Mouse (Mus musculus) adrenal gland, adult 2 months (tissue): ENCODE data around the gene Tmprss4. TPM values are rescaled to one million over a fixed set of nuclear protein-coding genes. Genes with fewer than 3 reads are reported as not detected.
A peak's percentile ranks its signal among the peaks of the same experiment; 100 is the strongest.

Experiments used
- DNase-seq: peaks from one replicate; pipeline ENCODE4 v3.0.0; 2021
- polyA plus RNA-seq: library from polyadenylated mRNA; depleted of rRNA; stranded (reverse); fragments of >200 nt; gene quantifications from 2 replicates; pipeline ENCODE4 v1.2.3, GENCODE M21; 2012
- total RNA-seq, 2 experiments: library from RNA; stranded (reverse); gene quantifications; 2 replicates each; pipeline ENCODE4 v1.2.3; 2021

Gene Tmprss4
- total and polyA plus RNA-seq, 3 experiments = not detected

DNA sequence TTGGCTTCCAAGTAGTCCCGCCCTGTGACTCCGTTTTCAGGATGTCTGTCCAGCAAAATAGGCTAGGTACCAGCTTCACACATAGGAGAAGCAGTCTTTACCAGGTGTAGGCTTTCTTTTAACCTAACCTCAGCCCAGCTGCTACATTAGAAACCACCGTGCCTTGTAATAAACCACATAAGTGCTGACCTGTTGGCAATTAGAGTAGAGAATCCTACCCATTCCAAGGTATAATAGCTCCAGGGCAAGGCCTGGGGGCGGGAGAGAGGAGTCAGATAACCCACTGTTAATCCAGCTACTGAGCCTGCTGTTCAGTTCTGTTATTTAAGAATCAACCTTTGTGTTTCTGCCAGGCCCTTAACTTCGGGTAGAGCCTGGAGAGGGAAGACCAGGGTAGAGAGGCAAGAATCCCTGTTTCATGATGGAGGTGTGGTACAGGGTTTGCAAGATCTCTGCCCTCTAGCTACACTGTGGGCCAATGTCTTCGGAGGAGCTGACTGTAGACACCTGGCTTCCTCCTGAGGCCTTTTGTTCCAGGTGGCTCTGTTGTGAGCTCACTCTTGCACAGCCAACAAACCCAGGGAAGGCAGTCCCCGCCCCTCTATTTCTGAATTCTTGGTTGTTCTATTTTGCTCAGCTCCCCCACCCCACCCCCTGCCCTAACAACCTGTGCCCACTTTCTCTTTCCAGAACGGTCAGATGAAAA, 7.6 kb downstream of the Tmprss4 start:
- no peak for DNase-seq

DNA sequence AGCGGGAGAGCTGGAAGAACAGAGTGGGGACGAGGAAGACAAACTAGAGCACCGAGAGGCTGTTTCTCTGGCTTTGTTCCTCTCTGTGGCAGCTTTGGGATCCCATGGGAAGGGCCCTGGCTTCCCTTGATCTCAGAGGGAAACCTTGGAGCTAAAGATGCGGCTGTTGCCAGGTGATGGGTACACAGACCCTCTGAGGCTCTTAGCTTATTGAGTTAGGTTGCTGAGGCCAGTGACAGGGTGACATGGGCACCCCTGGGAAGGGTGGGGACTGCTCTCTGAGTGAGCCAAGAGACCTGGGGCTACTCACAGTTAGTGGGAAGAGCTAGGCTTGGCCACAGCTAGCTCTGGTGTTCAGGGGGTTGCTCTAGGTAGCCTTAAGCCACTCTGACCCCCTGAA, 8.4 kb downstream of the Tmprss4 start:
- no peak for DNase-seq

DNA sequence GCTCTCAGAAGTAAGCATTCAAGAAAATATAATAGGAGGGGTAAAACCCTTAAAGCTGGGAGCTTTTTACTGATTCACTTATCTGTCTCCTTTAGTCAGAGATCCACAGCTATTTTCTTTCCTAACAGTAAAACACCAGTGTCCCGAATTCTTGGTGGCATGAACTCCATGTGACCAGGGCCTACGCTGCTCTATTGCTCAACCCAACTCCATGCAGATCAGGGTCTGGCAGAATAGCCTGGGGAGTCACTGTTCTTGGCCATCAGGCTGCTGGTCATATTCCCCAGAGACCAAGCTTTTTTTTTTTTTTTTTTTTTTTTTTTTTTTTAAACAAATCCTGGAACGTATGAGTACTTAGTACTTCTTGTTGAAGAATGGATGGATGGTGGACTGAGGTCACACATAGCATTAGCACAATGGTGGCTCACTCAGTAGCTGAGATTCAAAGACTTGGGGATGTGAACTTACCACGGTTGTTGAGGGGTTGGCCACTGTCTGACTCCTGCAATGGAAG, 14.2 kb downstream of the Tmprss4 start:
- DNase-seq = peak; percentile 20

DNA sequence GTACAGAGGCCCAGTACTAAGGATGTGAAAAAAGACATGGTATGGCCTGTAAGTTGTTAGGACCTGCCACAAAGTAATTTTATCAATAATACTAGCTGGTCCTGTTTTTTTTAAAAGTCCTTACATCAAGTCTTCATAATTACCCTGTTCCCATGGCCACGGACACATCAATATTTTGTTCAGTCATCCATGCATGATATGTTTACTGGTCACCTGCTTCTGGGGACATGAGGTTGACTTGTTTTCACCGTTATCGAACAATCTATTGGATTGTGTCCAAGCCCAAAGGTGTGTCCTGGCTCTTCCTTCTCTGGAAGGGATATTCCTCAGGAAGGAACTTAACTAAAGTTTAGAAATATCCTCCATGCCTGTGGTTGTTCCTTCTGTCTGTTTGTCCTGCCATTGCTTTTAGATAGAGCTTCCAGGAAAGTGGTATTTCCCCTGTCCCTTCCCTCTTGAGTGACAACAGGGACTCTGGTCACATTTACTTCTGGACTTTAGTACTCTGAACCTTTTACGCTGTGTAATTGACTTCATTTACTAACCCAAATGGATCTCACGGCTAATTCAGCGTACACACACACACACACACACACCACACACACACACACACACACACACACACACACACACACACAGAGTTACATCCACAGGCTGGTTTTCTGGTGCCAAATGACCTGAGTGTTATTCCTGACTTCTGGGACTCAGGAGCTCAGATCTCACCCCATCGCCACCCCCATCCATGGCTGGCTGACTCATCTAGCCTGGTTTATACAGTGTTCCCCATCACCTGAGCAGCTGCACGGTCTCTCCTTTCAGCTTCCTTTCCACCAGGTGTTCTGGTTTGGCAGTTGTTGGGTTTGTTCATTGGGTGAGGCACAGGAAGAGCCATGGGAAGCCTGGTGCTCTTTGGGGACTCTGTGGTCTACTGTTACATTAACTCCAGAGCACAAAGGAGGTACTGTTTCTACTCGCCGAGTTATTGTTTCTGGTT, 15.0 kb downstream of the Tmprss4 start:
- DNase-seq = no peak

DNA sequence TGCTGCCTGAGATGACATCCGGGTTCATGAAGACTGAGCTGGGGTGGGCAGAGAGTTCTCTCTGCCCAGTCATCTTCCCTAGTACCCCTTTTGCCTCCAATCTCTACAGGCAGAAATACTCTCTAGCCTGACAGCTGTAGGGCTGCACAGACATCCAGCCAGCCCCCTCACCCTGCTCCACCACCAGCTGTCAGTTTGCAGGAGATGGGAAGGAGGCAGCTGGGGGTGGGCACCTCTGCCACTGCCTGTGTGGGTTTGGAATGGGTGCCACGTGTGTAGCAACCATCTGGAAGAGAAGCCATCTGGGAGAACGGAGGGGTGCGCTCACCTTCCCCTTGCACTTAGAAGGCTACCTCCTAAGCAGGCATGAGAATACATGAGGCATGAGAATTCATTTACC, 18.6 kb downstream of the Tmprss4 start:
- no peak for DNase-seq

DNA sequence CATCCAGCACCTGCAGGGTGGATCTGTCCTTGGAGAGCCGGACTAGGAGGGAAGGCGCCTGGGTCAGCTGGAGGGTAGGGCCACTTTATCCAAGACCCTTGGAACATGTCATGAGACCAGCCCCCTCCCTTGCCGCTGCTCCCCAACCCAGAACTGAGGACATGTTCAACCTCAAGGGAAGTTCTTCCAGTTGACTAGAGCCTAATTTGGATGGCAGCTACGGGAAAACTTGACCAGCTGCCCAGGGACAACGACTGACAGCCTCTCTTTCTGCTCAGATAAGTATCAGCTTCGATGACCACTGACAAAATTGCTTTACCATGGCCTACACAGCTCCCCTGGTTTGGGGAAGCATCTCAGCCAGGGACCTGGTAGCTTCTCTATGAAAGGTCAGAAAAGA, 20.6 kb downstream of the Tmprss4 start:
- no peak for DNase-seq

DNA sequence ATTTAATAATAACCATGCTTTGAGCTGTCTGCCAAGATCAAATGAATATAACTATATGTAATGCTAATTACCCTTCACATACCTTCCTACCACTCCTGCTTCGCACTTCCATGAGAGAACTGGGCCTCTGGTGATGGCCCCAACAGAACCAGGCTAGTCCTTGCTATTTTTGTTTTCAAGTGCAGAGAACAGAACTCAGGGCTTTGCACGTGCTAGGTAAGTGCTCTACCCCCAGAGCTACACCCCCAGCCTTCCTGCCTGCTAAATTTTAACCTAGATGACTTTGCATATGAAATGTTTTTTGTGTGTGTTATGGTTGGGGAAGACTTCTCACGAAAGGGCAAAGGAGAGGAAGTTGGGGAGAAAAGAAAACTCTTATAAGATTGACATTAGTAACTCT, 21.4 kb downstream of the Tmprss4 start:
- DNase-seq = no peak

DNA sequence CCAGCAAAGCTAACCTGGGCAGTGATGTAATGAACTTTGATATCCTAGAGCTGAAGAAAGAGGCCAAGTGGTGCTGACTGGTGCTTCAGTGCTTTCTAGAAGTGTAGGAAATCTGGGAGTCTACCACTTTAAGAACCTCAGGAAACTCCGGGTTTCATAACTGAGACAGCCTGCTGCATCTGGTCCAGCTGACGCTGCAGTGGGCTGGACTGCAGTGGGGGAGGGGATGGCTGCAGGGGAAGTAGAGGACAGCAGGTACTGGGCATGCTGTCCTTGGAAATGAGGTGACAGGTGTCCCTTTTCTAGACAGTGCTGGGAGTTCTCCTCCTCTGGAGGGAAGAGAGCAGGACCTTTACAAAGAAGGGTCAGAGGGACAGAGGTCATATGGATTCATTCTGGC, 22.1 kb downstream of the Tmprss4 start, which contains the start of gene BC049352:
Gene BC049352 (plus strand): TSS at position 238 of the 400 bp plus-strand sequence.
- DNase-seq = peak; percentile 19

DNA sequence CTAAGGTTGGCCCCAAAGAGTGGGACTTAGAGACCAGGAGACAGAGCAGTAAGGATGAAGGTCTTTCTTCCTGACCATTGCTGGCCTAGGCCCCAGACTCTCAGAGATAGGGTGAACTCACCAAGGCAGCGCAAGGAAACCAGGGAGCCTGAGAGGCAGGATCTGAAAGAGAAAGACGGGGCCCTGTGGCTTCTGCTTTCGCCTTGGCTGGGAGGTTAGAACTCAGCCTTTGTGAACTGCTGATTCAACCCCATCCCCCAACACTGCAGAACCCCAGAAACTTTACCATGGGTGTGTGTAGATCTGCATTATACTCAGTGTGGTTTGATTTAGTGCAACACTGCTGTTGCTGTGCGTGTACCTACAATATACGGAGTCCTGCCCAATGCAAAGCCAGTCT, 24.6 kb downstream of the Tmprss4 start:
- no peak for DNase-seq

DNA sequence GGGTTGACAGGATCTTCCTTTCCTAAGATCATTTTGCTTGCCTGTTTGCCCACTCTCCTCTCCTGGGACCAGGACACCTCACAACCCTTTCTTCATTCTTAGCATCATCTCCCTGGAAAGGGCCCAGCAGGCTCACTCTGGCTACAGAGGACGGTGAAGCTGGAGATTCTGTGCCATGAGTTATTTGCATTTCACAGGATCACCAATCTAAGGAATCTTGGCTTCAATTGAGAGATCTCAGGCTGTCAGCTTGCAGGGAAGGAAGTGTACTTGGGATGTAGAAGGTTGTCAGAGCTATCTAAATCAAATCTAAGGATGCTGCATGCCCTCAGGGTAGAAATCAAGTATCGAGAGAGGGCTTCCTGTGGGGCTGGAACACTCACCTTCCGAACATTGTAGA, 30.4 kb downstream of the Tmprss4 start:
- no peak for DNase-seq

DNA sequence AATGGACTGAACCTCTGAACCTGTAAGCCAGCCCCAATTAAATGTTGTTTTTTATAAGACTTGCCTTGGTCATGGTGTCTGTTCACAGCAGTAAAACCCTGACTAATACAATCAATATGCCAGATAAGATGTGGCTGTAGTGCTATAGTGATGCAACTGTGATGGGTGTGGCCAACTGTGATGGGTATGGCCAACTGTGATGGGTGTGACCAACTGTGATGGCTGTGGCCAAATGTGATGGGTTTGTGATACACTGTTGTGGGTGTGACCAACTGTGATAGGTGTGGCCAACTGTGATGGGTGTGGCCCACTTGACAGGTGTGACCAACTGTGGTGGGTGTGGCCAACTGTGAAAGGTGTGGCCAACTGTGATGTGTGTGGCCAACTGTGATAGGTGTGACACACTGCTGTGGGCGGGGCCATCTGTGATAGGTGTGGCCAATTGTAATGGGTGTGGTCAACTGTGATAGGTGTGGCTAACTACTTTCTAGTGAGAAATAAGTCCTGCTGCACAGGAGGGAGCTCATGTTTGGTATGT, 32.8 kb downstream of the Tmprss4 start:
- DNase-seq = no peak

DNA sequence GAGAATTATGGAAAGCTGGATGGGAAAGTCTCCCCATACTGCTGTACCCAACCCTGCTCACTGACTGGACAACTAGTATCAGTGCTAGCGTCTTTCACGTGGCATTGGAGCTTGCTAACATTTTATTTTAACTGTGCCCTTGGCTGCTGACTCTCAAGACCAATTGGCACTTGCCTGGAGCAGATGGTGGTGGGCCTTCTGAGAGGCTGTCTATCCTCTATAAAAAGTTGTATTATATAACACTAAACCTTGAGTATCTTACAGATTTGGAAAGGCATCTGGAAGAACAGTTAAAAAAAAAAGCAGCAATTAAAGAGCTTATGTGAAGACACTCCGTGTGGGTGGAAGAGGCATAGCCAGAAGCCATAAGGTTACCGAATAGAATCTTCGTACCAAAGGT, 33.7 kb downstream of the Tmprss4 start:
- DNase-seq = no peak

DNA sequence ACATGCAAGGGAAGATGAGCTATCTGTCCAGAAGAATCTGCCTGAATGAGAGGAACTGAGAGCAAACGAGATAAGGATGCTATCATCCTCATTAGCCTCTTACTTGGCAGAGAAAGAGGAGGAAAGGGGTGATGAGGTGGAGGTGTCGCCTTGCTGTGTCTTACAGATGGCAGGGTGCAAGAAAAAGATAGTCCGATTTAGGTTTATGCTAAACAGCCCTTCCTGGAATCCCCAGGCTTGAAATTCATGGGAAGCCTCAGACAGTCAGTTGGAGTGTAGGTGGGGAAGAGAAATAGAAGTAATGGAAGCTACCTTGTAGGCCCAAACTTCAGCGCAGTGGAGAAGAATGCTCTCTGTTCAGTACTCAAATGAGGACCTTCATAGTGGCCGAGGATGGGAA, 36.0 kb downstream of the Tmprss4 start:
- no peak for DNase-seq

DNA sequence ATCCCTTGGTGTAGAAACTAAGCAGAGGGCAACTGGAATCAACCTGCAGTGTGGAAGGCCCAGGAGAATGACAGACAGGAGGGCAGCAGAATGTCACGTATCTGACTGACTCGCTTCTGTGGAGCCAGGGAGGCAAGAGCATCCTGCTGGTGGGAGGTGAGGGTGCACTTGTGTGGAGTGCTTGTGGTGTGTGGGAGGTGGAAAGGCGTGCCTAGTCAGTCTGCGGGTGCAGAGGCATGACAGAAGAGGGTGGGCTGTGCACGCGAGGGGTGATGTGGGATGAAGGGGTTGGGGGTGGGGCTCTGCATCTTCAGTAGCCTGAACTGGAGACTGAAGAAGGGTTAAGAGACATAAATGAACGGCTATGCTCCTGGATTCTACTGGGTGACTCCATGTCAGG, 50.5 kb downstream of the Tmprss4 start:
- no peak for DNase-seq

DNA sequence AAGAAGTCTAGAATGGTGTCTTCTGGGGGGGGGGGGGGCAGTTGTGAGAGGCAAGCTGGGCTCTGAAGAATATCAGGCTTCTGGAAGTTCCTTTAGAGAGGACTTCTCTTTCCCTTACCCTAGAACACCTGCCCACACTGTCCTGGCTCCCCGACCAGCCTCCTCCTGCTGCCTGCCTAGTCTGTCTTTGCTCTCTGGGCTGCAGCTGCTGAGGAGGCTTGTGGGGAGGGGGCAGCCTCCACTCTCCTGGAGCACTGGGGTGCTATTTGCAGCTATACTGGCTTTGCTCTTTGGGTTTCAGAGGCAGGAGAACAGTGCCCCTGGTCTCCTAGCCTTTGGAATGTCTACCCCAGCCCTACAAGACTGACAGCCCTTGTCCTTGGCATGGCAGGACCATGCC, 53.0 kb downstream of the Tmprss4 start:
- no peak for DNase-seq

DNA sequence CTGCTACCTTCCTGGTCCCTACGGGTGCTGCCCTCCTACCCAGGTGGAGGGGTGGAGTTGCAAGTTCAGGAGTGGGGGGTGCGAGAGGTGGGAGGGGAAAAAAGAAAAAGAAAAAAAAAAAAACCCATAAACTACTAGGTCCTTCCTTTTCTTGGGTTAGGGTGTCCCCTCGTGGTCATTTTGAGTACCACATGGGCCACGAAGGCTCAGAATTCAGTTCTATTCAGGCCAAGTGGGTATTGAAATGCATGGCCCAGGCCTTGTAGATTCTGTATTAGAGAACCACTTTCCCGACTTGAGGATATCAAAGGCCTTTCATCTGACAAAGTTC, 57.7 kb downstream of the Tmprss4 start:
- DNase-seq = peak; percentile 57

DNA sequence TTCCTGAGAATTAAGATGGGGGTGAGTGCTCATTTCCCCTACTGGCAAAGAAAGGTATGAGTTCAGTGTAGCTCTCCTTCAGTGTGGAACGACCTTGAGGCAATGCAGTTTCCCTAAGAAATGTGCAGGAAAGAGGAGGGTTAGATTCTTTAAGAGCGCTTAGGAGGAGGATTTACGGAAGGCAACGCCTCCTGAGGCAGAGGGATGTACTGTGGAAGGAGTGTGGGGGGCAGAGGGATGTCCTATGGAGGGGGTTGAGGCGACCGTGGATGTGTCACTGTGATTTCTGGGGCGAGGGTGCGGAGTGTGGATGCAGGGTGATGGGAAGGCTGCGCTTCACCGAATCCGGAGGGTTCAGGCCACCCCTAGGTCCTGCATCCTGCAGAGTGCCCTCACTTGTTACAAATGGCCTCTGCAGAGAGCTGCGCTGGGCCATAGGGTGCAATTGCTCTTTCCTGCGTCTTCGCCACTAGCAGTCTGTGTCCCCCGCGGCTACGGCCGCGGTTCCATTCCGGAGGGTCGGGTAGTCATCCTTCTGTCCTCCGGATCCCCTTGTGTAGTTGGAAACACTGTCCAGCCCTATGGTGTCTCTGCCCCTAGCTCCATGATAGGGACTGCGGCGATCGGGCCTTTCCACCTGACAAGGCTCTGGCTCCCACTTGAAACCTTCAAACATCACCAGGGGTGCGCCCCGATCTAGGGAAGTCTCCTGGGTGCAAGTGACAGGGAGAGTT, 58.2 kb downstream of the Tmprss4 start:
- DNase-seq = no peak

DNA sequence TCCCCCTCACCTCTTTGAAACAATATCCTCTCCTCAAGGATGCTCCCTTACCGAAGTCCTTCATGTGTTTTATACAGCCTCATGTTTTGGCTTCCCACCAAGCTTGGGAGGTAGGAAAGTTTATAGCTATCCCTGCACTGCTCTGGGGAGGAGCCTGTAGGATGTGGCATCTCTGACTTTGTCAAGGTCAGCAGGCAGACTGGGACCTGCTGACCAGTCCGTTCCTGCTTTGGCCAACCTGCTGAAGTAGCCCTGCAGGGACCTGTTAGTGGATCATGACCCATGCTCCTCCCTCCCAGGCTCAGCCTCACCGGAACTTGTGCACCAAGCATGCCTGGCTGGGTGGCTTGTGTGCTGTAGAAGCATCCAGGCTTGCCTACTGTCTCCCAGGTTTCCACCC, 61.2 kb downstream of the Tmprss4 start:
- DNase-seq = no peak

DNA sequence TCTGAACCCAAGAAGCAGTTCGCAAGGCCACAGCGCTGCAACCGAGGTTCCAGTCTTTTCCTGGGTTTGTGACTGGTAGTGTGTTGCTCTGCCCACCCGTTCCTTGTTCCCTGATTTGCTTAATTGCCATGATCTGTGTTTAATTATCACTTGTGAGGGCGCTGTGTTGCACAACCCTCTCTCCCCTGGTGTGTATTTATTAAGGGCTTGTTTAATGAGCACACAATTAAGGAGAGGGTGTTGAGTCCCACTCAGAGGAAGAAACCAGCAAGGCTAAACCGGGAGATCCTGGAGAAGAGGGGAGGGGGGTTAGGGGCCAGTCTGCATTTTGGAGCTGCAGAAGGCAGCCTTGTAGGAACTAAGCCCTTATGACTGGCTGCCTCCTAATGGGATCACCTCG, 62.9 kb downstream of the Tmprss4 start:
- DNase-seq = no peak

DNA sequence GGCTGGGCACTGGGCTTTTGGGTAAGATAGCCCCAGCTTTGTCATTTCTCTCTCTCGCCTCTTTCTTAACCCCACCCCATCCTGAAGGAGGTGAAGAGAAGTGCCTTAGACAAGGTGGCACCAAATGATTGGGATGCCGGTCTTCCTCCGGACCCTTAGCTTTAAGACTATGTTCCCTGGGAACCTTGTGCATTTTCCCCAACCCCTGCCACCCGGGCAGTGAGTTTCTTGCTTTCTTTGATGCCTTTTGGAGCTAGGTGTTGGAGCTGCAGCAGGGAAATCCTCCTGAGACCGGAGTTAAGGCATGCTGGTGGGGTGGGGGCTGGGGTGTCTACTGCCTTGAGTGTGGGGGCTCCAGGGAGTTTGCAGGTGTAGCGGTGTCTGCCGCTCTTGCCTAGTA, 64.8 kb downstream of the Tmprss4 start:
- no peak for DNase-seq

DNA sequence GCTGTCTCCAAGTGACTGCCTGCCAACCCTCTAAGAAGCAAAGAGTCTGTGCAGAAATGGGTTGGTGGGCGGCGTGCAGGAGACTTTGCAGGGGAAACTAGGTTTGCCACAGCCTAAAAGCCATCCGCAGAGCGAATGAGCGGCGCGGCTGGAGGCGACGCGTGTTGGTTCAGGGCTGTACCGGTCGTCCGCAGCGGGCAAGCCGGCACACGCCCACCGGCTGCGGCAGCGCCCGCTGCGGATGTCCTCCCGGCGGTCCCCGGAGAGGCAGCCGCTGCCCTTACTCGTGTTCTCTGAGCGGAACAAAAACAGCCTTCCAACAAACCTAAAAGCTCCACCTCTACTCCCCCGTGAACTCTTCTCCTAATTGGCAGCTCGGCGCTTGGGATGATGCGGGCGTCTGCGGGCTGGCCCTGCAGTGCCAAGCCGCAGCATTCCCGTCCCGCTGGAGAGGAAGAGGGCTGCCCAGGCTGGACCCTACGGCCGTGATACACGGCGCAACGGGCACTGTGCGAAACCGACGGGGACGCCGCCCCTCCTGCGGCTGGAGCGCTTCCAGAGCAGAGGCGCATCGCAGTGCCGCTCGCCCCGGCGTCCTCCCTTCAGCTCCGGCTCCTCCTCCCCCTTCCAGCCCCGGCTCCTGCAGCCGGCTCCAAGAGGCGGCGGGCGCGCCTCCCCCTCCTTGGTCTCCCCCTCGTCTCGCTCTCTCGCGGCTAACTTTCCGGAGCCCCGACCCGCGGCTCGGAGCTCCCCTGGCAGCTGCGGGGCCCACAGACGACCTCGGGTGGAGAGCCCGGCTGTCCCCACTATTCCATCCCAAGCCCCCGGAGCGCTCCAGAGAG, 65.5 kb downstream of the Tmprss4 start, which contains the start of gene Scn4b:
Gene Scn4b (plus strand): TSS at position 205 of the 842 bp plus-strand sequence.
- DNase-seq = peak; percentile 41
